Mouse (Mus musculus) bone marrow, adult 2 months (tissue): Measurements from ENCODE around the gene Drosha.

Source experiments
- CTCF ChIP-seq: fragments of 200-500 bp; IDR thresholded peaks from 2 replicates; pipeline ENCODE4 v1.5.1; 2011; ENCODE audit warnings: low read length, control low read depth; ENCODE audit not compliant: control insufficient read depth, insufficient read depth
- POLR2A ChIP-seq: fragments of 200-500 bp; IDR thresholded peaks from 2 replicates; pipeline ENCODE4 v1.6.1; 2011; ENCODE audit warnings: low read depth, mild to moderate bottlenecking, control low read depth, low read length, borderline replicate concordance; ENCODE audit not compliant: control insufficient read depth

DNA sequence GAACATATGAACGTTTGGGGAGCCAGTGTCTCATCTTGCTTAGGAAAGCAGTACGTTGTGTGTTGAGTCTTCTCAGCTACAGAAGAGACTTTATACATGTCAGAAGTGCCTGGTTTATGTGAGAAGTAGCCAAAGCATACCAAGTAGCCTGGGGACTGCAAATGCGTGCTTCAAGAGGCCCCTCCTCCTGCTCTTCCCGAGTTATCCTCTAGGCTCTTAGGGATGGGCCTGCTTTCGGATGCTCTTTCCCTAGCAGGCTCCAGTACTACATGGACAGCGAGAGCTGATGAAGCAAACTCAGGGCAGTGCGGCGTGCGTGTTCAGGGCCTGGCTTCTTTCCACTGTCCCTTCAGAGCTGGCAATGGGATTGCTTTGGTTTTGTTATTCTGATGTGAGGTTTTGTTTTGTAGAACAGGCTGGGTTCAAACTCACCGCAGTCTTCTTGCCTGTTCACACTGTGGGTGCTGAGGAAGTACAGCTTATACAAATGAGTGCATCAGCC is 91.8 kb downstream of the Drosha start:
- TF ChIP-seq CTCF (no peak), POLR2A (no peak)
